Mouse (Mus musculus) gastrocnemius, postnatal 25 days (tissue): Measurements from ENCODE around the gene Rfx2. TPM values are rescaled to one million over a fixed set of nuclear protein-coding genes. Genes with fewer than 3 reads are reported as not detected.
A peak's percentile ranks its signal among the peaks of the same experiment; 100 is the strongest.

Experiments used
- DNase-seq: peaks from one replicate; pipeline ENCODE4 v3.0.0; 2022
- total RNA-seq, 2 experiments: library from RNA; stranded (reverse); gene quantifications; 1 replicate in 1 of 2; 2 replicates in 1 of 2; pipeline ENCODE4 v1.2.3; 2021

Rfx2 gene
- total RNA-seq, 2 experiments from 2014 or later: 3.0 to 4.1 TPM

- DNase-seq: no peak
Measured at GRCm38 (mm10) chr17:56833381-56833780, 2.6 kb upstream of the Rfx2 start.

GRCm38 (mm10) chr17:56832918-56833317 lies 2.1 kb upstream of the Rfx2 start:
- DNase-seq: no peak

GRCm38 (mm10) chr17:56831111-56831816 lies 451 bp upstream of the Rfx2 start:
- peak; percentile 99 for DNase-seq

GRCm38 (mm10) chr17:56829795-56830194 lies 1.0 kb downstream of the Rfx2 start:
- peak; percentile 20 for DNase-seq

GRCm38 (mm10) chr17:56829171-56829570 lies 1.6 kb downstream of the Rfx2 start:
- no peak for DNase-seq

- no peak for DNase-seq
Measured at GRCm38 (mm10) chr17:56826718-56827117, 4.1 kb downstream of the Rfx2 start.

GRCm38 (mm10) chr17:56823352-56823751 lies 7.5 kb downstream of the Rfx2 start:
- DNase-seq: no peak

- DNase-seq: no peak
Measured at GRCm38 (mm10) chr17:56822380-56822779, 8.4 kb downstream of the Rfx2 start.

GRCm38 (mm10) chr17:56819694-56820111 lies 11.1 kb downstream of the Rfx2 start:
- no peak for DNase-seq

- no peak for DNase-seq
Measured at GRCm38 (mm10) chr17:56819032-56819545, 11.7 kb downstream of the Rfx2 start.

GRCm38 (mm10) chr17:56818067-56818636 lies 12.7 kb downstream of the Rfx2 start:
- no peak for DNase-seq

GRCm38 (mm10) chr17:56815057-56815345 lies 15.8 kb downstream of the Rfx2 start:
- no peak for DNase-seq

GRCm38 (mm10) chr17:56814316-56815056 lies 16.3 kb downstream of the Rfx2 start:
- peak; percentile 77 for DNase-seq

- DNase-seq: peak; percentile 78
Measured at GRCm38 (mm10) chr17:56810245-56810644, 20.6 kb downstream of the Rfx2 start.

GRCm38 (mm10) chr17:56808518-56808917 lies 22.3 kb downstream of the Rfx2 start:
- DNase-seq: peak; percentile 68

- no peak for DNase-seq
Measured at GRCm38 (mm10) chr17:56805784-56806183, 25.0 kb downstream of the Rfx2 start.

GRCm38 (mm10) chr17:56804952-56805351 lies 25.9 kb downstream of the Rfx2 start:
- DNase-seq: no peak

- no peak for DNase-seq
Measured at GRCm38 (mm10) chr17:56802065-56802464, 28.7 kb downstream of the Rfx2 start.

GRCm38 (mm10) chr17:56799276-56799675 lies 31.5 kb downstream of the Rfx2 start:
- DNase-seq: no peak

GRCm38 (mm10) chr17:56793614-56794319 lies 37.0 kb downstream of the Rfx2 start:
- no peak for DNase-seq

GRCm38 (mm10) chr17:56792588-56792987 lies 38.2 kb downstream of the Rfx2 start:
- DNase-seq: no peak

GRCm38 (mm10) chr17:56789286-56789685 lies 41.5 kb downstream of the Rfx2 start:
- DNase-seq: no peak

GRCm38 (mm10) chr17:56788886-56789285 lies 41.9 kb downstream of the Rfx2 start:
- no peak for DNase-seq
